12 mouse cellular contexts compared by ENCODE assay signal in genomic region chr15:102409286-102409685, GRCm38 (mm10). TPM values are rescaled to one million over a fixed set of nuclear protein-coding genes. Genes with fewer than 3 reads are reported as not detected.
A peak's percentile ranks its signal among the peaks of the same experiment; 100 is the strongest.
DNase-seq lines count a peak whose midpoint lies in the region; ATAC-seq and TF ChIP-seq lines count a peak whose summit lies in the region.
"Had no signal": no experiment of that assay in that cellular context is flagged by ENCODE, and none has a peak within 500 bp of the region (broad histone marks: within the 10 kb centered on the region; RNA-seq: fewer than 3 reads in every experiment).

No protein-coding gene starts in this region.

- no peak for TF ChIP-seq POLR2A in CH12.LX (IDR thresholded peaks at IDR 0.05; ENCODE audit: low read depth, low read length)

- 91% methylated on average over 3 of the region's 3 CpGs for WGBS in heart, embryonic 13.5 days
- WGBS in embryonic facial prominence, embryonic 13.5 days: 89% methylated on average over 3 of the region's 3 CpGs
- 98% methylated on average over 3 of the region's 3 CpGs for WGBS in limb, embryonic 15.5 days

- H3K4me2 ChIP-seq in heart, embryonic 13.5 days: peak overlapping the region; percentile 34
- peak overlapping the region; percentile 34; the same call in 1 of the 2 replicates for H3K4me2 ChIP-seq in CH12.LX (ENCODE audit: insufficient read depth, low read depth, poor library complexity, severe bottlenecking)
- peak overlapping the region; percentile 37 for H3K4me2 ChIP-seq in embryonic facial prominence, embryonic 13.5 days
- peak overlapping the region; percentile 1; the same call in 1 of the 2 replicates for H3K4me2 ChIP-seq in limb, embryonic 15.5 days

- in situ Hi-C loops in CH12.LX (cut with MboI; ENCODE audit: low pct_ligation_motif_present, low pct_unique_long_range_greater_than_20kb, low sequenced_read_pairs): no loop called here

- no peak for TF ChIP-seq EP300 in CH12.LX (IDR thresholded peaks at IDR 0.05; ENCODE audit: low read length)

- TF ChIP-seq RAD21 in CH12.LX (IDR thresholded peaks at IDR 0.05; ENCODE audit: low read depth, low read length): no peak

- dilution Hi-C loops in CH12.LX (cut with MboI; ENCODE audit: extremely low pct_ligation_motif_present, extremely low pct_unique_long_range_greater_than_20kb, low sequenced_read_pairs): no loop called here

- no peak overlapping the region for H3K27ac ChIP-seq in heart, embryonic 13.5 days (replicated peaks)
- peak overlapping the region; percentile 14 for H3K27ac ChIP-seq in CH12.LX (ENCODE audit: insufficient read depth, low read depth)
- H3K27ac ChIP-seq in embryonic facial prominence, embryonic 13.5 days: no peak overlapping the region
- no peak overlapping the region for H3K27ac ChIP-seq in limb, embryonic 15.5 days
- H3K27ac ChIP-seq: kidney, postnatal 0 days had no signal

- intact Hi-C loops in heart, postnatal 25 days (cut with DNase I): loop anchor here (10.0 kb wide), 1 partner anchor 304 kb away; the partner anchor contains the start of gene Tns2

- peaks cover 63% of the 10 kb centered on the region for H3K4me1 ChIP-seq in heart, embryonic 13.5 days
- peaks cover 17 to 63% of the 10 kb centered on the region in 2 experiments for H3K4me1 ChIP-seq in CH12.LX (ENCODE audit: control insufficient read depth in 1 of 2, insufficient read depth in 2 of 2)
- peaks cover 50% of the 10 kb centered on the region for H3K4me1 ChIP-seq in embryonic facial prominence, embryonic 13.5 days
- H3K4me1 ChIP-seq in limb, embryonic 15.5 days: peaks cover 41% of the 10 kb centered on the region

- DNase-seq in heart, postnatal 25 days (ENCODE audit: low spot score): no peak
- DNase-seq in CH12.LX (ENCODE audit: extremely low read depth): no peak
- no peak for DNase-seq in frontal cortex, adult 2 months (ENCODE audit: extremely low spot score in 1 of 2, low spot score in 1 of 2)
- DNase-seq in cerebellum, postnatal 14 days: no peak
- DNase-seq in urinary bladder, adult 2 months (ENCODE audit: low spot score): no peak
- DNase-seq: adrenal gland, adult 2 months; cerebellum, postnatal 36 days had no signal

- H3K79me2 ChIP-seq in CH12.LX (replicated peaks; ENCODE audit: control insufficient read depth, extremely low read depth, insufficient read depth, poor library complexity, severe bottlenecking): peaks cover 69% of the 10 kb centered on the region

- peaks cover 67% of the 10 kb centered on the region for H3K36me3 ChIP-seq in heart, embryonic 13.5 days
- H3K36me3 ChIP-seq in CH12.LX (replicated peaks in 1 of 2; ENCODE audit: control insufficient read depth in 1 of 2, insufficient read depth in 1 of 2, low read length in 1 of 2): peaks cover 23 to 52% of the 10 kb centered on the region in 2 experiments
- peaks cover 64% of the 10 kb centered on the region for H3K36me3 ChIP-seq in embryonic facial prominence, embryonic 13.5 days
- H3K36me3 ChIP-seq in limb, embryonic 15.5 days: peaks cover 55% of the 10 kb centered on the region

- H3K27me3 ChIP-seq in heart, embryonic 13.5 days (replicated peaks): no peaks in the 10 kb centered on the region
- H3K27me3 ChIP-seq in CH12.LX (replicated peaks): no peaks in the 10 kb centered on the region
- no peaks in the 10 kb centered on the region for H3K27me3 ChIP-seq in embryonic facial prominence, embryonic 13.5 days
- no peaks in the 10 kb centered on the region for H3K27me3 ChIP-seq in limb, embryonic 15.5 days

- H3K4me3 ChIP-seq in heart, embryonic 13.5 days: no peak overlapping the region
- H3K4me3 ChIP-seq in CH12.LX (replicated peaks in 1 of 3; ENCODE audit: low read depth in 2 of 3, low read length in 2 of 3, poor library complexity in 1 of 3): peak overlapping the region in 2 of 3 experiments; percentile 5 to 15
- peak overlapping the region; percentile 9 for H3K4me3 ChIP-seq in embryonic facial prominence, embryonic 13.5 days
- no peak overlapping the region for H3K4me3 ChIP-seq in limb, embryonic 15.5 days

- H3K9me3 ChIP-seq in heart, embryonic 13.5 days: no peaks in the 10 kb centered on the region
- no peaks in the 10 kb centered on the region for H3K9me3 ChIP-seq in CH12.LX (replicated peaks; ENCODE audit: low read length)
- no peaks in the 10 kb centered on the region for H3K9me3 ChIP-seq in embryonic facial prominence, embryonic 13.5 days
- no peaks in the 10 kb centered on the region for H3K9me3 ChIP-seq in limb, embryonic 15.5 days

- TF ChIP-seq CTCF in CH12.LX (conservative IDR thresholded peaks at IDR 0.05 in 1 of 2, IDR thresholded peaks at IDR 0.05 in 1 of 2; ENCODE audit: low read depth in 2 of 2, low read length in 2 of 2): no peak

- ATAC-seq in heart, embryonic 13.5 days (ENCODE audit: extremely low read depth, insufficient number of reproducible peaks, low FRiP score, low TSS enrichment): no peak
- no peak for ATAC-seq in embryonic facial prominence, embryonic 13.5 days (ENCODE audit: insufficient number of reproducible peaks, insufficient read depth, low FRiP score, low TSS enrichment, low read depth)
- no peak for ATAC-seq in limb, embryonic 15.5 days (ENCODE audit: insufficient number of reproducible peaks, low FRiP score, low TSS enrichment, low read depth)

- peak overlapping the region; percentile 42 for H3K9ac ChIP-seq in heart, embryonic 13.5 days
- no peak overlapping the region for H3K9ac ChIP-seq in CH12.LX (ENCODE audit: insufficient read depth, low read depth)
- H3K9ac ChIP-seq in embryonic facial prominence, embryonic 13.5 days: no peak overlapping the region
- H3K9ac ChIP-seq in limb, embryonic 15.5 days: no peak overlapping the region

TF ChIP-seq in CH12.LX, 34 proteins besides CTCF, POLR2A, EP300 and RAD21:
- no peak for TF ChIP-seq BHLHE40 (IDR thresholded peaks at IDR 0.05; ENCODE audit: low read depth, low read length)
TF ChIP-seq in CH12.LX: peak in this region for 0.

RNA-seq across cellular contexts. Expression of gene Sp1, which starts 3.3 kb away (rescaled TPM):
- polyA plus RNA-seq in heart, embryonic 13.5 days (2015; fragmentation: Nextera tagmentation; extraction: Ambion mirVana): 4.3 and 4.6 TPM in 2 replicates
- 10 to 100 TPM; 42.7 to 44.4 TPM for total RNA-seq in heart, postnatal 25 days (2021)
- total RNA-seq in CH12.LX (2012; rRNA removed) (23.3 and 23.5 TPM in 2 replicates), CH12.LX (2014; rRNA removed) (22.3 and 27.1 TPM in 2 replicates)
- polyA plus RNA-seq in CH12.LX (2012; ENCODE audit: insufficient read length, low read depth): 25.6 and 31.8 TPM in 2 replicates
- polyA plus RNA-seq in embryonic facial prominence, embryonic 13.5 days (2015; fragmentation: Nextera tagmentation; extraction: Ambion mirVana): 12.3 and 14.1 TPM in 2 replicates
- 9.3 and 11.1 TPM in 2 replicates for polyA plus RNA-seq in limb, embryonic 15.5 days (2015; fragmentation: Nextera tagmentation; extraction: Ambion mirVana)
- polyA plus RNA-seq in frontal cortex, adult 2 months (2012; rRNA removed): 10.3 and 11.4 TPM in 2 replicates
- 19.1 and 24.2 TPM in 2 replicates for polyA plus RNA-seq in urinary bladder, adult 2 months (2012; rRNA removed)

RNA-seq across cellular contexts. Expression of gene Amhr2, which starts 35.9 kb away (rescaled TPM):
- polyA plus RNA-seq in heart, embryonic 13.5 days (2015; fragmentation: Nextera tagmentation; extraction: Ambion mirVana): 0.82 and 1.4 TPM in 2 replicates
- total RNA-seq in heart, postnatal 25 days (2021): under 1 TPM; 0.68 to 0.84 TPM
- total RNA-seq in CH12.LX (2012; rRNA removed) (not detected in 2 replicates), CH12.LX (2014; rRNA removed) (not detected in 2 replicates)
- polyA plus RNA-seq in CH12.LX (2012; ENCODE audit: insufficient read length, low read depth): not detected in 2 replicates
- polyA plus RNA-seq in embryonic facial prominence, embryonic 13.5 days (2015; fragmentation: Nextera tagmentation; extraction: Ambion mirVana): not detected in 2 replicates
- polyA plus RNA-seq in limb, embryonic 15.5 days (2015; fragmentation: Nextera tagmentation; extraction: Ambion mirVana): 1.0 and 2.6 TPM in 2 replicates
- polyA plus RNA-seq in frontal cortex, adult 2 months (2012; rRNA removed): 1.3 and 1.6 TPM in 2 replicates
- polyA plus RNA-seq in urinary bladder, adult 2 months (2012; rRNA removed): 0.53 and 0.62 TPM in 2 replicates

RNA-seq across cellular contexts. Expression of gene Sp7, which starts 42.3 kb away (rescaled TPM):
- 0.16 and 0.19 TPM in 2 replicates for polyA plus RNA-seq in heart, embryonic 13.5 days (2015; fragmentation: Nextera tagmentation; extraction: Ambion mirVana)
- total RNA-seq in heart, postnatal 25 days (2021): not detected
- total RNA-seq in CH12.LX (2012; rRNA removed): 0.04 TPM in 1 of 2 replicates, not detected in the other
- not detected in 2 replicates for total RNA-seq in CH12.LX (2014; rRNA removed)
- not detected in 2 replicates for polyA plus RNA-seq in CH12.LX (2012; ENCODE audit: insufficient read length, low read depth)
- polyA plus RNA-seq in embryonic facial prominence, embryonic 13.5 days (2015; fragmentation: Nextera tagmentation; extraction: Ambion mirVana): 24.1 and 32.7 TPM in 2 replicates
- polyA plus RNA-seq in limb, embryonic 15.5 days (2015; fragmentation: Nextera tagmentation; extraction: Ambion mirVana): 12.6 and 18.1 TPM in 2 replicates
- 18.4 and 22.0 TPM in 2 replicates for polyA plus RNA-seq in frontal cortex, adult 2 months (2012; rRNA removed)
- polyA plus RNA-seq in urinary bladder, adult 2 months (2012; rRNA removed): 0.15 and 0.21 TPM in 2 replicates
- total RNA-seq: gastrocnemius, adult 8-10 months had no signal

RNA-seq across cellular contexts. Expression of gene Prr13, which starts 49.5 kb away (rescaled TPM):
- polyA plus RNA-seq in heart, embryonic 13.5 days (2015; fragmentation: Nextera tagmentation; extraction: Ambion mirVana): 93.9 and 102 TPM in 2 replicates
- 10 to 100 TPM; 20.6 to 21.0 TPM for total RNA-seq in heart, postnatal 25 days (2021)
- 34.5 and 36.4 TPM in 2 replicates for total RNA-seq in CH12.LX (2012; rRNA removed)
- total RNA-seq in CH12.LX (2014; rRNA removed): 26.1 and 32.2 TPM in 2 replicates
- polyA plus RNA-seq in CH12.LX (2012; ENCODE audit: insufficient read length, low read depth): 94.8 and 131 TPM in 2 replicates
- 74.8 and 79.2 TPM in 2 replicates for polyA plus RNA-seq in embryonic facial prominence, embryonic 13.5 days (2015; fragmentation: Nextera tagmentation; extraction: Ambion mirVana)
- 72.0 and 78.8 TPM in 2 replicates for polyA plus RNA-seq in limb, embryonic 15.5 days (2015; fragmentation: Nextera tagmentation; extraction: Ambion mirVana)
- polyA plus RNA-seq in frontal cortex, adult 2 months (2012; rRNA removed): 78.3 and 83.6 TPM in 2 replicates
- 145 and 166 TPM in 2 replicates for polyA plus RNA-seq in urinary bladder, adult 2 months (2012; rRNA removed)

RNA-seq across cellular contexts. Expression of gene Aaas, which starts 58.7 kb away (rescaled TPM):
- polyA plus RNA-seq in heart, embryonic 13.5 days (2015; fragmentation: Nextera tagmentation; extraction: Ambion mirVana): 54.0 and 58.1 TPM in 2 replicates
- total RNA-seq in heart, postnatal 25 days (2021): 10 to 100 TPM; 10.2 to 11.2 TPM
- total RNA-seq in CH12.LX (2012; rRNA removed) (95.5 and 98.3 TPM in 2 replicates), CH12.LX (2014; rRNA removed) (107 and 126 TPM in 2 replicates)
- 241 and 266 TPM in 2 replicates for polyA plus RNA-seq in CH12.LX (2012; ENCODE audit: insufficient read length, low read depth)
- polyA plus RNA-seq in embryonic facial prominence, embryonic 13.5 days (2015; fragmentation: Nextera tagmentation; extraction: Ambion mirVana): 72.9 and 80.6 TPM in 2 replicates
- polyA plus RNA-seq in limb, embryonic 15.5 days (2015; fragmentation: Nextera tagmentation; extraction: Ambion mirVana): 61.3 and 62.0 TPM in 2 replicates
- polyA plus RNA-seq in frontal cortex, adult 2 months (2012; rRNA removed): 18.1 and 18.6 TPM in 2 replicates
- polyA plus RNA-seq in urinary bladder, adult 2 months (2012; rRNA removed): 19.1 and 21.4 TPM in 2 replicates

Comparison
In these comparisons a context has a peak if more than half of its experiments do, and no peak if none do; other contexts are left out.
1. H3K4me3 ChIP-seq: peak in CH12.LX (2 of 3) and embryonic facial prominence, embryonic 13.5 days (single experiment); none in heart, embryonic 13.5 days (single experiment) and limb, embryonic 15.5 days (single experiment).
2. RNA of gene Sp7, which starts 42.3 kb away (polyA plus RNA-seq): 24.1 to 32.7 TPM in embryonic facial prominence, embryonic 13.5 days, 18.4 to 22.0 TPM in frontal cortex, adult 2 months and 12.6 to 18.1 TPM in limb, embryonic 15.5 days; 0.15 to 0.21 TPM in urinary bladder, adult 2 months, 0.16 to 0.19 TPM in heart, embryonic 13.5 days and not detected in CH12.LX; every median in the first group is over 10 times any median in the second.
3. Peak in every context shown above with its lines, with median percentiles within 50 percentile points of each other: H3K4me2 ChIP-seq.